Mouse (Mus musculus): ENCODE measurements around the gene Psmc2.

DNA sequence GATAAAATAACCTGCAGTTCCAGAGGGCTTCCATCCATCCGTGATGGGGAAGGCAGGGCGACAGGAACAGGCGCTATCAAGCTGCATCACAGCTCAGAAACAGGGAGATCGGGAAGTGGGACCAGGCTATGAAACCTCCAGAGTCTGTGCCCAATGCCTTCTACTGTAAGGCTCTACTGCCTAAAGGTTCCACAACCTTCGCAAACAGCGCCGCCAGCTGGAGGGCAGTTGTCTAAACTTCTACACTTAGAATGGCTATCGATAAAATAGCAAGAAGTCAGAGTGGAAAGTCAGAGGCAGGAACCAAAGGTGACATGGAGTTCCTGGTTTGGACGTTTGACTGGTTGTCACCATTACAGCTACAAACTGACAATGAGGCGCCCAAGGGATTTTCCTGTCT lies 49.5 kb upstream of the Psmc2 start:
- TF ChIP-seq CTCF (conservative IDR thresholded peaks at IDR 0.05; ENCODE audit: insufficient read depth, insufficient read length, low read depth, low read length) = peak; percentile 90
- TF ChIP-seq POLR2A (IDR thresholded peaks at IDR 0.05; ENCODE audit: low read depth, low read length) = no peak
